Mouse (Mus musculus) spleen, adult 2 months (tissue): ENCODE results near the gene Usp38.

Experiments used
- CTCF ChIP-seq: fragments of 200-500 bp; IDR thresholded peaks from 2 replicates; pipeline ENCODE4 v1.5.1; 2011; ENCODE audit warnings: mild to moderate bottlenecking, inconsistent platforms; ENCODE audit not compliant: insufficient read depth, insufficient read length, insufficient replicate concordance; ENCODE audit errors: extremely low read depth
- POLR2A ChIP-seq: fragments of 200-500 bp; IDR thresholded peaks from 2 replicates; pipeline ENCODE4 v1.6.1; 2011; ENCODE audit warnings: low read depth, low read length, inconsistent platforms

DNA sequence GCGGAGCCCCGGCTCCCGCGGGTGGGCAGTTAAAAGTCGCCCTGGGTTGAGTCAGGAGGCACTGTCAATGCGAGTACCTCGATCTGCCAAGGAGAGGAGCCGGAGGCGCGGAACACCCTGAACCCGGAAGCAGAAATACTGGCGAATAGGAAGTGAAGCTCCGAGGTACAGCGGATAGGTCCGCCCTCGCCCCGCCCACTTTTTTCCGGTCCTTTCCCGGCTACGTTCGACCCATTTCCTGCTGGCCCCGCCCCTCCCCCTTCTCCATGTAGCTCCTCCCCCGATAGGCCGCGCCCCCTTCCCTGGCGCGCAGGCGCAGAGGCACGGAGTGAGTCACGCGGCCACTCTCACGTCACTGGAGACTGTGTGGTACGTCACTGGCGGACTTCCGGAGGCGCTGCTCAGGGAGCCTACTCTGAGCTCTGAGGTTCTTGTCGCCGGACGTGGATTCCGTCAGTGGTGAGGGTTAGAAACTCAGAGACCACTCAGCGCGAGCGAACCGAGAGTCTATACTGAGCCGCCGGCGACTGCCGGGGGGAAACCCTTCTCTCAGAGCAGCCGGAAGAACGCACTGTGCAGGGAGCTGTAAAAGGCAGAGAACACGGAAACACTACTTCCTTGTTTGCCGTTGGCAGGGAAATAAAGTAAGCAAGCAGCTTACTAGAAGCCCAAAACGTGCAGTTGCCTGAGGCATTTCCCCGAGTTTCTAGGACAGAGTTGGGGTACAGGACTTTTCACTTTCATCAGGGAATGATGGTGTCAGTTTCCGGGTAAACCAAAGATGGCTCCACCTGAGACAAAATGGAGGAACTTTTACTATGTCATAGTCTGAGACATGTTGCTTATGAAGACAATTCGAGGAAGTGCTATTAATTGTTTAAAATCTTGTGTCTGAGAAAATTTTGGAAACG, at the start of gene Usp38:
- no peak for TF ChIP-seq CTCF
- TF ChIP-seq POLR2A: peak; percentile 89
